Mouse (Mus musculus) CH12.LX (cell line): ENCODE data around the gene Gdf9. TPM values are rescaled to one million over a fixed set of nuclear protein-coding genes. Genes with fewer than 3 reads are reported as not detected.

ENCODE experiments used
- DNase-seq: peaks from one replicate; pipeline ENCODE4 v3.0.0-alpha.2; 2013; ENCODE audit errors: extremely low read depth
- H3K27ac ChIP-seq: 2 replicates; pipeline ENCODE4 v1.5.1; 2012; ENCODE audit warnings: low read depth, mild to moderate bottlenecking, control low read depth, moderate library complexity; ENCODE audit not compliant: insufficient read depth
- H3K27me3 ChIP-seq: replicated peaks from 2 replicates; pipeline ENCODE3; 2012; ENCODE audit warnings: inconsistent platforms
- H3K36me3 ChIP-seq, 2 experiments: replicated peaks in 1 of 2; 2 replicates each; pipeline versions ENCODE3 to v1.6.1; 2012; ENCODE audit warnings: inconsistent platforms in 1 of 2, low read length in 1 of 2, mild to moderate bottlenecking in 1 of 2, mixed read lengths in 1 of 2, moderate library complexity in 1 of 2; ENCODE audit not compliant: control insufficient read depth in 1 of 2, insufficient read depth in 1 of 2
- H3K4me1 ChIP-seq, 2 experiments: 2 replicates each; pipeline ENCODE4 v1.6.1; 2012; ENCODE audit warnings: inconsistent platforms in 1 of 2, moderate library complexity in 1 of 2; ENCODE audit not compliant: insufficient read depth in 2 of 2, control insufficient read depth in 1 of 2
- H3K4me2 ChIP-seq: 2 replicates; pipeline ENCODE4 v1.6.1; 2012; ENCODE audit warnings: low read depth, mild to moderate bottlenecking, control low read depth; ENCODE audit not compliant: poor library complexity, insufficient read depth, severe bottlenecking
- H3K4me3 ChIP-seq, 3 experiments: fragments of 150-350 bp in 1 of 3; sonication (generic) in 1 of 3; replicated peaks in 1 of 3; 2 replicates each; pipeline versions ENCODE3 to v1.5.1; 2011 to 2012; ENCODE audit warnings: low read depth in 2 of 3, low read length in 2 of 3, mild to moderate bottlenecking in 2 of 3, moderate library complexity in 2 of 3, control low read depth in 1 of 3, improper control_type of control experiment in 1 of 3, inconsistent platforms in 1 of 3, mixed read lengths in 1 of 3; ENCODE audit not compliant: poor library complexity in 1 of 3
- H3K79me2 ChIP-seq: replicated peaks from 2 replicates; pipeline ENCODE4 v1.6.1; 2012; ENCODE audit warnings: mild to moderate bottlenecking, moderate library complexity; ENCODE audit not compliant: control insufficient read depth, poor library complexity, insufficient read depth, severe bottlenecking; ENCODE audit errors: extremely low read depth
- H3K9ac ChIP-seq: 2 replicates; pipeline ENCODE4 v1.6.1; 2012; ENCODE audit warnings: low read depth, mild to moderate bottlenecking, control low read depth, moderate library complexity; ENCODE audit not compliant: insufficient read depth
- H3K9me3 ChIP-seq: replicated peaks from 2 replicates; pipeline ENCODE3; 2012; ENCODE audit warnings: low read length, inconsistent platforms, mixed read lengths
- CHD2 ChIP-seq: IDR thresholded peaks from 2 replicates; pipeline ENCODE4 v1.6.1; 2011; ENCODE audit warnings: low read length, improper control_type of control experiment
- E2F4 ChIP-seq: IDR thresholded peaks from 2 replicates; pipeline ENCODE4 v1.6.1; 2011; ENCODE audit warnings: low read depth, low read length, improper control_type of control experiment; ENCODE audit not compliant: insufficient replicate concordance
- EP300 ChIP-seq: IDR thresholded peaks from 2 replicates; pipeline ENCODE4 v1.6.1; 2011; ENCODE audit warnings: low read length, improper control_type of control experiment
- ETS1 ChIP-seq: conservative IDR thresholded peaks from 2 replicates; pipeline ENCODE4 v1.6.1; 2012; ENCODE audit warnings: low read depth, mild to moderate bottlenecking, inconsistent platforms, low read length, improper control_type of control experiment, moderate library complexity
- IRF4 ChIP-seq: IDR thresholded peaks from 2 replicates; pipeline ENCODE4 v1.6.1; 2014; ENCODE audit warnings: low read depth, mild to moderate bottlenecking, inconsistent platforms, low read length, improper control_type of control experiment
- JUND ChIP-seq: conservative IDR thresholded peaks from 2 replicates; pipeline ENCODE4 v1.6.1; 2011; ENCODE audit warnings: low read depth, low read length, improper control_type of control experiment
- KAT2A ChIP-seq: IDR thresholded peaks from 2 replicates; pipeline ENCODE4 v1.6.1; 2012; ENCODE audit warnings: low read length, improper control_type of control experiment, inconsistent platforms; ENCODE audit not compliant: insufficient replicate concordance
- MAFK ChIP-seq: IDR thresholded peaks from 2 replicates; pipeline ENCODE4 v1.6.1; 2011; ENCODE audit warnings: low read length, improper control_type of control experiment; ENCODE audit not compliant: insufficient replicate concordance
- MAX ChIP-seq: IDR thresholded peaks from 2 replicates; pipeline ENCODE4 v1.6.1; 2011; ENCODE audit warnings: low read length, improper control_type of control experiment
- MAZ ChIP-seq: IDR thresholded peaks from 2 replicates; pipeline ENCODE4 v1.6.1; 2012; ENCODE audit warnings: low read depth, mild to moderate bottlenecking, inconsistent platforms, low read length, improper control_type of control experiment, moderate library complexity
- MEF2A ChIP-seq: IDR thresholded peaks from 2 replicates; pipeline ENCODE4 v1.6.1; 2014; ENCODE audit warnings: low read depth, mild to moderate bottlenecking, inconsistent platforms, low read length, improper control_type of control experiment, borderline replicate concordance
- MXI1 ChIP-seq: IDR thresholded peaks from 2 replicates; pipeline ENCODE4 v1.6.1; 2011; ENCODE audit warnings: mild to moderate bottlenecking, low read depth, low read length, improper control_type of control experiment
- MYC ChIP-seq: IDR thresholded peaks from 2 replicates; pipeline ENCODE4 v1.6.1; 2011; ENCODE audit warnings: low read depth, mild to moderate bottlenecking, improper control_type of control experiment, low read length
- NELFE ChIP-seq: IDR thresholded peaks from 2 replicates; pipeline ENCODE4 v1.6.1; 2011; ENCODE audit warnings: low read depth, low read length, improper control_type of control experiment
- SIN3A ChIP-seq: IDR thresholded peaks from 2 replicates; pipeline ENCODE4 v1.6.1; 2012; ENCODE audit warnings: low read length, improper control_type of control experiment, inconsistent platforms
- SMC3 ChIP-seq: IDR thresholded peaks from 2 replicates; pipeline ENCODE4 v1.6.1; 2011; ENCODE audit warnings: low read depth, low read length, improper control_type of control experiment
- TBP ChIP-seq: conservative IDR thresholded peaks from 2 replicates; pipeline ENCODE4 v1.6.1; 2011; ENCODE audit warnings: low read depth, low read length, improper control_type of control experiment
- UBTF ChIP-seq: IDR thresholded peaks from 2 replicates; pipeline ENCODE4 v1.6.1; 2012; ENCODE audit warnings: low read depth, mild to moderate bottlenecking, inconsistent platforms, low read length, improper control_type of control experiment, moderate library complexity
- USF1 ChIP-seq: IDR thresholded peaks from 2 replicates; pipeline ENCODE4 v1.6.1; 2014; ENCODE audit warnings: low read depth, mild to moderate bottlenecking, inconsistent platforms, low read length, improper control_type of control experiment
- USF2 ChIP-seq: conservative IDR thresholded peaks from 2 replicates; pipeline ENCODE4 v1.6.1; 2011; ENCODE audit warnings: low read depth, low read length, improper control_type of control experiment
- ZC3H11A ChIP-seq: IDR thresholded peaks from 2 replicates; pipeline ENCODE4 v1.6.1; 2012; ENCODE audit warnings: low read depth, mild to moderate bottlenecking, inconsistent platforms, low read length, improper control_type of control experiment
- ZKSCAN1 ChIP-seq: IDR thresholded peaks from 2 replicates; pipeline ENCODE4 v1.6.1; 2012; ENCODE audit warnings: low read depth, inconsistent platforms, low read length, improper control_type of control experiment, borderline replicate concordance
- dilution Hi-C: fragments of 300-500 bp; cut with MboI; formaldehyde crosslinking; loops from 2 replicates; pipeline ENCODE4 v1.14.3; 2020; ENCODE audit warnings: low sequenced_read_pairs; ENCODE audit not compliant: extremely low pct_unique_long_range_greater_than_20kb, extremely low pct_ligation_motif_present
- in situ Hi-C: fragments of 300-500 bp; cut with MboI; formaldehyde crosslinking; loops from 3 replicates; pipeline ENCODE4 v1.14.3; 2019; ENCODE audit warnings: low sequenced_read_pairs, low pct_ligation_motif_present, low pct_unique_long_range_greater_than_20kb, mixed read lengths
- polyA plus RNA-seq: library from polyadenylated mRNA; unstranded; fragments of >175 nt; gene quantifications from 2 replicates; pipeline ENCODE4 v1.2.1, GENCODE M21; 2012; ENCODE audit warnings: low read depth; ENCODE audit not compliant: insufficient read length
- total RNA-seq, 2 experiments: library from RNA; depleted of rRNA; stranded (reverse); fragments of 300-350 nt in 1 of 2; fragments of >200 nt in 1 of 2; gene quantifications; 2 replicates each; pipeline ENCODE4 v1.2.3; 2012 to 2014

The Gdf9 gene
- total and polyA plus RNA-seq, 3 experiments = 0.13 to 0.16 TPM; not detected in 1

- Histone ChIP-seq H3K4me2 (no peak overlapping the region), H3K36me3 (no peaks in the 10 kb centered on the region), H3K4me3 (no peak overlapping the region), H3K9ac (no peak overlapping the region), H3K79me2 (no peaks in the 10 kb centered on the region), H3K4me1 (peaks cover 0 to 4% of the 10 kb centered on the region in 2 experiments; a peak in 2 of 4 replicates), H3K27me3 (no peaks in the 10 kb centered on the region)
- dilution Hi-C loops = no loop called here
- DNase-seq = no peak
- TF ChIP-seq IRF4 (no peak), SMC3 (no peak), MAZ (no peak), MAX (no peak), CHD2 (no peak), USF1 (no peak), EP300 (no peak), MYC (no peak), ZC3H11A (no peak), MAFK (no peak), MXI1 (no peak), KAT2A (no peak), ZKSCAN1 (no peak), JUND (no peak), UBTF (no peak), E2F4 (no peak), ETS1 (no peak), TBP (no peak)
- TF ChIP-seq, all 38 proteins: peak for 0
- Histone ChIP-seq H3K27ac (no peak overlapping the region), H3K9me3 (peaks cover 5% of the 10 kb centered on the region)
- in situ Hi-C loops = loop anchor here (10.0 kb wide), 1 partner anchor 395 kb away; the partner anchor contains the start of gene Gm12216
Observed at GRCm38 (mm10) chr11:53460192-53460591, 29.4 kb downstream of the Gdf9 start.

- Histone ChIP-seq H3K9ac (no peak overlapping the region), H3K4me1 (peaks cover 0 to 4% of the 10 kb centered on the region in 2 experiments; a peak in 2 of 4 replicates), H3K27me3 (no peaks in the 10 kb centered on the region), H3K36me3 (no peaks in the 10 kb centered on the region), H3K79me2 (no peaks in the 10 kb centered on the region), H3K9me3 (peaks cover 5% of the 10 kb centered on the region), H3K4me2 (no peak overlapping the region)
- dilution Hi-C loops (no loop called here), in situ Hi-C loops (loop anchor here (10.0 kb wide), 1 partner anchor 393 kb away; the partner anchor contains the start of gene Gm12216)
- TF ChIP-seq MEF2A (no peak), NELFE (no peak), USF1 (no peak), USF2 (no peak), SIN3A (no peak)
- TF ChIP-seq, all 38 proteins: peak for 0
- no peak overlapping the region for H3K27ac ChIP-seq
- H3K4me3 ChIP-seq = no peak overlapping the region
- no peak for DNase-seq
Observed at GRCm38 (mm10) chr11:53461727-53462126, 30.9 kb downstream of the Gdf9 start.
